Mouse (Mus musculus) hematopoietic stem cell, adult 5-6 weeks (primary cell): ENCODE results near the gene Kpnb1. TPM values are rescaled to one million over a fixed set of nuclear protein-coding genes. Genes with fewer than 3 reads are reported as not detected.
"Not testable (repeated sequence)": the region's sequence is repeated elsewhere in the genome, so short reads cannot be mapped to it uniquely, and the experiment has no call there.

Source experiments
- ATAC-seq, 2 experiments: fragments of 125-278 bp in 1 of 2; replicated peaks in 1 of 2; 2 replicates each; pipeline ENCODE4 v1.8.0; 2016 to 2017; ENCODE audit warnings: inconsistent platforms in 2 of 2, mild to moderate bottlenecking in 2 of 2, moderate number of reproducible peaks in 2 of 2, low read depth in 1 of 2, moderate TSS enrichment in 1 of 2; ENCODE audit not compliant: low FRiP score in 2 of 2, poor library complexity in 2 of 2, severe bottlenecking in 2 of 2, insufficient read depth in 1 of 2, low TSS enrichment in 1 of 2
- total RNA-seq: library from RNA; stranded (forward); fragments of 172-1452, 232-1000 nt; gene quantifications from 2 replicates; pipeline ENCODE4 v1.2.3, GENCODE M21; 2017

Gene Kpnb1
- total RNA-seq, 1 experiment from 2014 or later: 360 TPM

GRCm38 (mm10) chr11:97189645-97190044 lies 2.0 kb upstream of the Kpnb1 start:
- ATAC-seq: not testable (repeated sequence)

- ATAC-seq: no peak
Measured at GRCm38 (mm10) chr11:97189231-97189630, 1.6 kb upstream of the Kpnb1 start.

- no peak for ATAC-seq
Measured at GRCm38 (mm10) chr11:97188643-97188955, 918 bp upstream of the Kpnb1 start.

GRCm38 (mm10) chr11:97186947-97187763 lies 526 bp downstream of the Kpnb1 start:
- peak; percentile 76 for ATAC-seq

- ATAC-seq: no peak
Measured at GRCm38 (mm10) chr11:97185704-97186614, 1.7 kb downstream of the Kpnb1 start.

GRCm38 (mm10) chr11:97184875-97185274 lies 2.8 kb downstream of the Kpnb1 start:
- ATAC-seq: no peak

- ATAC-seq: no peak
Measured at GRCm38 (mm10) chr11:97182446-97182845, 5.2 kb downstream of the Kpnb1 start.

- no peak for ATAC-seq
Measured at GRCm38 (mm10) chr11:97181061-97181460, 6.6 kb downstream of the Kpnb1 start.

- no peak for ATAC-seq
Measured at GRCm38 (mm10) chr11:97178198-97178597, 9.5 kb downstream of the Kpnb1 start.

- ATAC-seq: peak in 1 of 2 experiments; percentile 42; a peak in 1 of 4 replicates
Measured at GRCm38 (mm10) chr11:97176851-97177250, 10.8 kb downstream of the Kpnb1 start.

- ATAC-seq: no peak
Measured at GRCm38 (mm10) chr11:97175499-97175898, 12.2 kb downstream of the Kpnb1 start.

- ATAC-seq: no peak
Measured at GRCm38 (mm10) chr11:97160341-97160740, 27.3 kb downstream of the Kpnb1 start.

- no peak for ATAC-seq
Measured at GRCm38 (mm10) chr11:97156999-97157398, 30.7 kb downstream of the Kpnb1 start.

- no peak for ATAC-seq
Measured at GRCm38 (mm10) chr11:97152662-97153287, 34.9 kb downstream of the Kpnb1 start.

GRCm38 (mm10) chr11:97152023-97152426 lies 35.7 kb downstream of the Kpnb1 start:
- no peak for ATAC-seq

GRCm38 (mm10) chr11:97151343-97151801 lies 36.3 kb downstream of the Kpnb1 start, which contains the start of gene Tbkbp1:
TSS of gene Tbkbp1 (minus strand) at chr11:97151495.
- ATAC-seq: no peak

GRCm38 (mm10) chr11:97150411-97151330 lies 37.0 kb downstream of the Kpnb1 start:
- peak; percentile 25 to 34; a peak in 2 of 4 replicates for ATAC-seq
